Mouse (Mus musculus) liver, adult 2 months (tissue): Measurements from ENCODE around the gene Olfr74.
"Not testable (repeated sequence)": the region's sequence is repeated elsewhere in the genome, so short reads cannot be mapped to it uniquely, and the experiment has no call there.

Experiments used
- CTCF ChIP-seq: fragments of 200-500 bp; IDR thresholded peaks from 2 replicates; pipeline ENCODE4 v1.5.1; 2011; ENCODE audit warnings: low read depth, low read length, control low read depth
- POLR2A ChIP-seq: fragments of 200-500 bp; IDR thresholded peaks from 2 replicates; pipeline ENCODE4 v1.6.1; 2011; ENCODE audit warnings: low read length, control low read depth; ENCODE audit not compliant: insufficient read depth; ENCODE audit errors: extremely low read depth

GRCm38 (mm10) chr2:88022474-88022873 lies 48.0 kb upstream of the Olfr74 start, which contains the start of gene Olfr1161:
- not testable (repeated sequence) for TF ChIP-seq CTCF, POLR2A
